Mouse (Mus musculus) lung, postnatal 0 days (tissue): ENCODE measurements around the gene Amacr.

Experiments used
- CTCF ChIP-seq: IDR thresholded peaks from 2 replicates; pipeline ENCODE4 v1.5.1; 2016; ENCODE audit warnings: antibody characterized with exemption, mild to moderate bottlenecking
- EP300 ChIP-seq: IDR thresholded peaks from 2 replicates; pipeline ENCODE4 v1.6.1; 2016; ENCODE audit warnings: antibody characterized with exemption, mild to moderate bottlenecking, control low read depth

DNA sequence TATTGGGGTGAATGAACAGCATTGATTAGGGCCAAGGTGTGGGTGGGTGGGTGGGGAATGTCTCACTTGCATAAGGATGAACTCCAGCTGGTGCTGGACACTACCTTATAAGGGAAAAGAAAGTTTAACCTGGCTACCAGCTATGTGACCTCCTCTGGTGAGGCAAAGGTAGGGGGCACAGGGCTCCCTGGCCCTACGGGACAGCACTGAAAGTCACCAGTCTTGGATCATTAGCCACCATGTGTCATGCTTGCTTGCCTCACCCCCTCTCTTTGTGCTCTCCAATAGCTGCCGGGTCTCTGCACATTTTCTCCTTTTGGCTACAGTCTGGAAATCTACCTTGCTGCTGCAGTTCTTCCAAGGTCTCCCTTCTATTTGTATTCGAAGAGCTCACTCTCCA is 48.6 kb downstream of the Amacr start:
- no peak for TF ChIP-seq CTCF
- no peak for TF ChIP-seq EP300
